Mouse (Mus musculus) monocyte, adult 2 months (primary cell): ENCODE results near the gene Hic1.

ENCODE experiments used
- DNase-seq, 2 experiments: peaks; one replicate each; pipeline ENCODE4 v3.0.0; 2022; ENCODE audit warnings: low spot score in 2 of 2, low read depth in 1 of 2

Hic1 gene

DNA sequence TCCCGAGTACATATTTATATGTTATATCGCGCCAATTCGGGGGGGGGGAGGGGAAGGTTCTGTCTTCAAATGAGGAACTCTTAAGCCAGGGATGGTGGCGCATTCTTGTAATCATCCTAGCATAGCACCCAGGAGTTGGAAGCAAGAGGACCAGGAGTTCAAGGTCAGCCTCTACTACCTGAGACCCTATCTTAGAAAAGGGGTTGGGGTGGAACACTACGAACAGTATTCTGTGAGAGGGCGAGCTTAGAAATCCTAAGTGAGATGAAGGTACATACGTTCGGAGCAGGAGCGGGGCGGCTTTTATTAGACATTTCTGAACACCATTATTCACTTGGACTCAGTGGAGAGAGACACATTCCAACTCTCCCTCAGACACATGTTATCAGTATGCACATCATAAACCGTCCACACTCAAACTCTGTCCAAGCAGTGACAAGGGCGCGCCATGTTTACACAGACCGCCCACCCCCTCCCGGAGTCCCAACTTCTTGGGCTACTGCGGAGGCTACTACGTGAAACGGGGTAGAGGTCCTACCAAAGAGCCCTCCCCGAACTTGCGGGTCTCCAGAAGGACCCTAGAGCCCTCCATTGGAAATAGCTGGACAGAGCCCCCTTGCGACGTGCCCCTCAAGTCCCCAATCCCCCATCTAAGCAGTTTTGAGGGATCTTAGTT is at the start of gene Hic1:
TSS of gene Hic1 (minus strand) at position 115 of the 676 bp plus-strand sequence.
- no peak for DNase-seq

DNA sequence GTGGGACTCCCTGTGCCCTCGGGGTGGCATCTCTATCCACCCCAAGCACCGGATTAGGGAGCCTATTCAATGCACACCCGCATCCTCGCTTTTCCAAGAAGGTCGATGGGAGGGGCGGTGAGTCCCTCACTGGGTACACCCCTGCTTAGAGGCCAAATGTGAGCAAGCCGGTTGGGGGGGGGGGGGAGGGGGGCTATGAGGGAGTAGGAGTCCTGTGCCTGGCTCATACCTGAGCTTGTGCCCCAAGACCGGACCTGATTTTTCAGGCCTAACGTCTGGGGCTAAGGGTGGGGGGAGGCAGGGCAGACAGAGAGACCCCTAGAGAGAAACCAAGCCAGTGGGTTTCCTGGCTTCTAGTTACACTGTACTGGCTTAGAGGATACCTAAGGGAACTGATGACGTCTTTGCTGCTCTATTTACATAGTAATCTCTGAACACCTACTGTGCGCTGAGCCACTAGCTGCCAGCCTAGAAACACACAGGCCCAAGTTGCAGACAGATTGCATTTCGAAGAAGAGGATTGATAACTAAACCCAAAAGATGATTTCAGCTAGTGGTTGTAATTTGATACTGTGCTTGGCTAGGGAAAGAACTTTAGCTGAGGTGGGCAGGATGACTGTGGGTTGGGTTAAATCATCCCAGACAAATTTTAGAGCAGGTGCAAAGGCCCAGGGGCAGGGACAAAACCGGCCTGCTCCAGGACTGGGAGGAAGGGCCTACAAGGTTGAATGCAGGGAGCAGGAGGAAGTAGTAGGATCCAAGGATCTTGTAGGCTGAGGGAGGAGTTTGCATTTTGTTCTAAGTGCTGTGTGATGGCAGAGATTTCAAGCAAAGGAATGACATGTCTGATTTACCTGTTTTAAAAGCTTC is 45.0 kb upstream of the Hic1 start:
- no peak for DNase-seq

GRCm38 (mm10) chr11:75213372-75214080 is 44.2 kb upstream of the Hic1 start:
- DNase-seq = no peak

DNA sequence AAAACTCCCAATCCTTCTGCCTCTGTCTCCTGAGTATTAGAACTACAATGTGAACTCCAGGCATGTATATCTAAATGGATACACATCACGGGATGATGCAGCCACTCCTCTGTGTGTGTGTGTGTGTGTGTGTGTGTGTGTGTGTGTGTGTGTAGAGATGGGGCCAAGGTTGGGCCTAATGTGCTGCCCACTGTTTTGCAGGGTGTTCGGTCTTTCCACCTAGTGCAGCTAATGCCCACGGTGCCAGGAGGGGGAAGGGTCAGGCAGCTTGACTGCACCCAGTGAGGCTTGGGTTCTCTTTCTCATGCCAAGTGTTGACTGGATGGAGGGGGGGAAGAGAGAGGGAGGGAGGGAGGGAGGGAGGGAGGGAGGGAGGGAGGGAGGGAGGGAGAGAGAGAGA is 43.6 kb upstream of the Hic1 start:
- DNase-seq = no peak

GRCm38 (mm10) chr11:75212031-75212667 is 42.8 kb upstream of the Hic1 start:
- no peak for DNase-seq

DNA sequence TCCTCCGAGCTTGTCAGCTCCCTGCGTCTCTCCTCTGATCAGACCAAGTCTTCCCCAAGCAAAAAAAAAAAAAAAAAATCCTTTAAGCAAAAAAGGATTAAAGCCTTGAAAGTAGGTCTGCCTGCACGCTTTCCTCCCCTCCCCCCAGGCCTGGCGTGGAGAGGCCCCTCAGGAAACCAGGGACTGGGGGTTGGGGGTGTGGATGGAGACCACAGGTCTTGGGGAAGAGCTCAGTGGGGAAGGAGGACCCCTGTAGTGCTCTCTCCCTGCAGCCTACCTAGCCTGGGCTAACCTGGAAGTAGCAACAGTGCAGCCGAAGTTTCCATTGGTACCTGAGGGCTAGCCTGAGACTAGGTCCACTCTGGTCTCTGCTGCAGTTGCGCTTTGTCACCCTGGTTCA is 41.4 kb upstream of the Hic1 start:
- DNase-seq = no peak

DNA sequence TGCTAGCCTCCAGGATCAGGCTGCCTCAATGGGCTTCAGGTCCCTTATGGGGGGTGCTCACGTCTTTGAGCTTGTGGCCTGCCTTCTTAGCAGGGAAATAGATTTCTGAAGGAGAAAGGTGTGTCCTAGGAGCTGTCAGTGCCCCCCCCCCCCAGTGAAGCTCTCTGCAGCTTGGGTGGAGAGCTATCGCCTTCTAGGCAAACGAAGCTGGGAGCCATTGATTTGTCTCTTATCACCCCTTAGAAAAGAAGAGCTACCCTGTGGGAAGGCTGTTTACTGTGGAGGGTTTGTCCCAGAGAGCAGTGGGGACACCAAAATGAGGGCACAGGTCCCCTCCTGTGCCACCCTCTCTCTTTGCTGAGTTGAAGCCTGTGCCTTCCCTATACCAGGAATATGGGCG is 40.8 kb upstream of the Hic1 start:
- no peak for DNase-seq

- DNase-seq = no peak
Observed at GRCm38 (mm10) chr11:75209363-75209762, 40.0 kb upstream of the Hic1 start.

- DNase-seq = no peak
Observed at GRCm38 (mm10) chr11:75206347-75206746, 37.0 kb upstream of the Hic1 start.

DNA sequence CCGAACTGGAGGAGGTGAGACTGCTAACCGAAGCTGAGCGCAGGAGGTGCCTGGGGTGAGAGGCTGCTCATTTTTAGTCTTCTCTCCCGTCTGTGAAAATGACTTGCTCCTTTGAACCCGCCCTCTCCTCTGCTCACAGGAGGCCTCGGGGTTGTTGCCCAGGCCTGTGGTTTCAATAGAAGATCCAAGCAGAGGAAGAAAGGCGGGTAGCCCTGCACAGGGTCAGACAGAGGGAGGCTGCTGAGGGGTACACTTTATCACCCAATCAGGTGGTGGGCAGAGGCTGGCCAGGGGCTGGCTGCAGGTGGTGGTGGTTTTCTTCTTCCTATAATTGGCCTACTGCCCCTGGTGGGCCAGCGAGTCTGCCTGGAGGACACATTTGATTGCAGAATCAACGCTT is 35.2 kb upstream of the Hic1 start:
- DNase-seq = no peak

GRCm38 (mm10) chr11:75203926-75204325 is 34.6 kb upstream of the Hic1 start:
- DNase-seq = no peak

DNA sequence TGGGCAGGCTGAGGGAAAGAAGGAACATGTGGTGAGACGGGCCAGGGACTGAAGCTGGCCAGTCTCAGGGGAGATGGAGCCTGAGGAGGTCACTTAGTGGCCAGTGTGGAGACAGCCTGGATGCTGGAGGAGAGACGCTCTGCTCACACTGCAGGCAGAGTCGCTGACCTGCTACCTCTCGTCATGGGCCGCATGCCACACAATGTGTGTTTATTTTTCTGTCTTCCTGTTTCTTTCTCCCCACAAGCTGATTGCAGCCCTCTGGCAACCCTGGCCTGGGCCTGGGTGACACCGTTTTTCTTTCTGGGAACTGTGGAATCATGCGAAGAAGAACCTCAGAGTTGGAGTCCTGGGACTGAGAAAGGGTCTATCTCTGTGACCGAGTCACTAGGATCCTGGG is 32.4 kb upstream of the Hic1 start:
- no peak for DNase-seq

DNA sequence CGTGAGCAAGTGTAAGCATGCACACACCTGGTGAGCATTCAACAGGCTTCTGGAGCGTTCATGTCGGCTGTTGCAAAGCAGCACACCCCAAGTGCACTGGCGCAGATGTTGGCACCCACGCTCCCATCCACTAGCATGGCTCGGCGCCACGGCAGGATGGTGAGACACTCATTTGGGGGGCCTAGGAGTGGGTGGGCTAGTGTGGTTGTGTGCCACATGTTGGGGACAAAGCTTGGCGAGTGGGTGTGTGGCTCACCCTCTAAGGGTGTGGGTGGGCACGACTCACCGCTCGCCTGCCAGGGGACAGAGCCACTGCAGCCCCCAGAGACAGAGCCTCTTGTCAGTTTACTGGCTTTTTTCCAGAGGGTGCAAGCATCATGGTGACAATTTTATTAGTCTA is 31.6 kb upstream of the Hic1 start:
- DNase-seq = no peak

GRCm38 (mm10) chr11:75199951-75200350 is 30.6 kb upstream of the Hic1 start:
- DNase-seq = no peak

- no peak for DNase-seq
Observed at GRCm38 (mm10) chr11:75198792-75199191, 29.5 kb upstream of the Hic1 start.

- DNase-seq = no peak
Observed at GRCm38 (mm10) chr11:75197956-75198355, 28.6 kb upstream of the Hic1 start.

DNA sequence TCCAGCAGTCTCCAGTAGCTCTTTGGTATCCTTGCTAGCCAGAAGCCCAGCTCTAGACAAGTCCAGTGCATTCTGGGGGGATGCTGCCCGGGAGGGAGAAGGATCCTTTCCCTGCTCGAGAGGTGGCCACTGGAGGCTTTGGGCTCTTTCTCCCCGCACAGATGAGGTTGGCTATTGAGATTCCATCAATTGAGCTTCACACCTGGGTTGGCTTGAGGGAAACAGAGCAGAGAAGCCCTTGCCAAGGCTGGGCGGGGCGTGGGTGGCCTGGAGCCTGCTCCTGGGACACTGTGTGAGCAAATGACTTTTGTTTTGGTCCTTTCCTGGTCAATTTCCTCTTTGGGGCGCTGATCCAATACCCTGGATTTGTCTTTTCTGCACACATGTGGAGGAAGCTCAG is 26.8 kb upstream of the Hic1 start:
- DNase-seq = no peak

DNA sequence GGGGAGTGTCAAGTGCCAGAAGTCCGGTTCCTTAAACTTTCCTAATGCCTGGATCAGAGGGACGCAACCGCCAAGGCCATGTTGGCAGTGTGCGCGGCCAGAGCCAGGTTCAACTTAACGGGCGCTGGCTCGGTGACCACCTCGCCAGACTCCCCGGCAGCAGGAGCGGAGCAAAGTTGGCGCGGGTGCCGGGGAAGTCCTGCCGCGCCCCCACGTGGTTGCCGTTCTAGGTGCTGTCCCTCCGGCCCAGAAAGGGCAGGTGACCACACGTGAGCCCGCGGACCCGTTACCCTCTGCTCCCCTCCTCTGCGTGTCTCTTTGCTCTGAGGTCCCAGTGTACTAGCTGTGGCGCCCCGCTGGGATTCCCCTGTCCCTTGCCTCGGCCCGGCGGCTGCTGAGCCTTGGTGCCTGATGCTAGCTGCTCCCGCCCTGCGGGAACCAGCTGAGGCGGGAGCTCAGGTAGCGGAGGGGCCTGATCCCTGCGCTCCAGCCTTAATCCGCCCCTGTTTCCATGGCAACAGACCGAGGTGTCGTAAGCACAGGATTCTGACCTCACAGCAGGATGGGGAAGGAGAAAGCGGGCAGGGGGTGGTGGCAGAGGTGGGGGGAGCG is 25.6 kb upstream of the Hic1 start:
- DNase-seq = no peak

DNA sequence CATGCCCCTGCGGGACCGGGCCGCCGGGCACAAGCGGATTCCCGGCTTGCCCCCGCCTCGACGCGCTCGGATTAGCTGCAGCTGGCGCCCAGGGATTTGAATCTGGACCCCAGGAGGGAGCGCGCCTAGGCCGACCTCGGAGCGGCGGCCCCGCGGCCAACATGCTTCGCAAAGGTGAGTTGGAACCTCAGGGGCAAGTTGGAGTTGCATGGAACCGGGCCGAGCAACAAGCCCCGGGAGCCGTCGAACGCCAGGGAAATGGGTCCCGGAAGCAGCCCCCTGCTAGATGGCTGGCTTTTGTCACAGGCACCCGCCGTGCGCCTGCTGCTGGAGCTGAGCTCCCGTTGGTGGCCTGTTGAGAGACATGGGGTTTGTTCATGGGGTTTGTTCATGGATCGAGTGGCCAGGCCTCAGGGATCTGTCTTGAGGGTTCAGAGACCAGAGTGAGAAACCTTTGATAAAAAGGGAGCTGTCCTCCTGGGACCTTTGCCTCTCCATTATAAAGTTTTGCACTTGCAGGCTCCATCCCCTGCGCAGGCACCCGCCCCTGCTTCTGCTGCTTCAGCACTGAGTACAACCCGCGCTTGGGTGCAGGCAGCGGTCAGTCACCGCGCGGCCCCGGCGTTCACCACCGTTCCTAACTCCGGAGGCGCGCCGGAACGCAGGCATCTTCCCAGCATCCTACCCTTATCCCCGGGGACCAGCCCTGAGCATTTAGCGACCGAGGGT is 25.0 kb upstream of the Hic1 start:
- DNase-seq = no peak
